Mouse (Mus musculus) regulatory T cell (primary cell): ENCODE data around the gene Togaram1.

Source experiments
- in situ Hi-C: fragments of 300-600 bp; cut with MboI, MseI; formaldehyde crosslinking; loops from one replicate; pipeline ENCODE4 v1.15.1; 2025; ENCODE audit warnings: high pct_unique_total_duplicates

Togaram1 gene

DNA sequence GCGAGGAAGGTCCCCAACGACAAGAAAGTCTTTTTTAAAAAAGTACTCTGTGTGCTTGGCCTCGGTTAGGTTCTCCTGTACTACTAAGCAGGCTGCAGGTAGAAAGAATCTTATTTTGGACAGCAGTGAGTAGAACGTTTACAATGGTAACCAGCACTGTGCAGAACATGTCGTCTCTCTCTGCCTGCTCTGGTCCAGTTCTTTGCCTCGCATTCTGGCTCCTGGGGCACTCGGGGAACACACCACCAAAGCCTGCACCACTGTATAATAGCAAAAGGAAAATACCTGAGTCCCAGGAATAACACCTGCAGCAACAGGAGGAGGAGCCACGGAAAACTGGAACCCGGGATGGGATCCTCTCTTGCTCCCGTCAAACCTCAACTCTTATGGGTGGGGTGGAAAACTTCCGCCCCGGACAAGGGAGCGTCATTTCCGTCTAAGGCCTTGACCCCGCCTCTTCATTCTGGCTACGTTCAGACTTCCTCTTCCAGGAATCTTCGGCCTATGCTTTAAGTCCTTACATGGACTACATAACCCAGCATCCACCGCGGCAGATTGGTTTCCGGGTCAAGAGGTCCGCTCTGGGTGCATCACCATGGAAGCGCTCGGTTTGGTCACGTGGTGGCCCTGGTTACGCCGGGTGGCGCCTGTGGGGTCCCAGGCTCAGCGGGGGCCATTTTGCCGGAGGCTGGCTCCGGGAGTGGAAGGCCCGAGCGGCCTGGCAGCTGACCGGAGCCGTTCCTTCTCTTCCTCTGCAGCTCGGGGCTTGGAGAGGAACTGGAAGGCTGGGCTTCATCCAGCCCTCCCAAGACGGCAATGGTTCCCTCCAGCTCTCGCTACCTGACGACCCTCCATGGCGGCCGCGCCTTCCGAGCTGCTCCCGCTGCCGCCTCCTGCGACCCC is at the start of gene Togaram1, which contains the start of gene Klhl28:
Togaram1 (plus strand) TSS at position 681 of the 903 bp plus-strand sequence.
Klhl28 (minus strand) TSS at position 411 of the 903 bp plus-strand sequence.
- in situ Hi-C loops, result loop anchor here (5.0 kb wide), 1 partner anchor 107 kb away; the partner anchor contains the start of gene Fkbp3

DNA sequence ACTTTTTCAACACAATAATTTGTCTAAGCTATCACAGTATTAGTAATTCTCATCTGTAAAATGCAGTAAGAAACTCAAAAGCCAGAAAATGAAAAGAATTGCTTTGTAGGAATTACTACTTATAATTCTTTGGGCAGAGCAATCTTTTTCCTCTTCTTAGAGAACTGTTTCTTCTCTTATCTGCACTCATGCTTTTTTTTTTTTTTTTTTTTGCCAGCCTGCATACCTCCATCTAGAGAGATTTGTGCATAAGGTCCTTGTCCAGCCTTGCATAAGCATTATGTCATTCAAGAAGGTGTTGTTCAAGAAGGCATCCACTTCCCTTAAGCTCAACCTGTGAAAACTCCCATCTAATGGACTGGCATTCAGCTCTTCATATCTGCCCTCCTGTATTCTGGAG is 48.9 kb upstream of the Togaram1 start:
- in situ Hi-C loops, result no loop called here

DNA sequence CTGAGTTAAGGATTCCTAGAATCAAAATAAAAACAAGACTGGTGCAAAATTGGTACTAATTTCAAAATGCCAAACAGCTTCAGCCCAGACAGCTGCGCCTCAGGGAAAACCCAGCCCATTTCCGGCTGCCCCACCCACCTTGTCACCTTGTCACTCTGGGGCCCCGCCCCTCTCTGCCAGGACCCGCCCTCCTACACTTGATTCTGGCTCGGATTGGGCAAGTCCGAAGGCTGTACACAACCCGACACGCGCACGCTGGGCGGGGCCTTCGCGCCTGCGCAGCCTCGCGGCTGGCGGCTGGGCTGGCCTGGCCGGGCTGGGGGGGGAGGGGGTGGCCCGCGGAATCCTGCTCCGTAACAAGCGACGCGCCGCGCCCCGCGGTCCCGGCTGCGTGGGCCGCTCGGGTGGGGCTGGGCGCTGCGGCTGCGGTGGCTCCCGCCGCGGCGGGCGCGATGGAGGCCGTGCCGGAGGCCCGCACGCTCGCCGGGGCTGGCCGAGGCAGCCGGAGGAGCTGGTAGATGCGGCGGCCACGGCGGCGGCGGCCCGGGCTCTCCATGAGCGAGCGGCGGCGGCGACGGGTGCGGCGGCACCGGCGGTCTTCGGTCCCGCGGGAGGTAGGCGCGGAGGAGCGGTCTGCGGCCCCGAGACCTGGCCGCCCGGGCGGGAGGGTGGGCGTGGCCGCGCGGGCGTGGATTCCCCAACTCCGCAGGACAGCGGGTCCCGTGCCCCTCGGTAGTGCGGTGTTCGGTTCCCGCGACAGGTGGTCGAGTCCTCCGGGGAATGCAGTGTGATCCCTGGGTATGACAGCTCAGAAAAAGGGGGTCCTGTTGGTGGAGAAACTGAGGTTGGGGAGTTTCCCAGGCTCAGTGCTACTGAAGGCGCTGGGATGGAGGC is 47.8 kb upstream of the Togaram1 start, which contains the start of gene Gm527:
Gm527 (plus strand) TSS at position 329 of the 894 bp plus-strand sequence.
- in situ Hi-C loops, result no loop called here

DNA sequence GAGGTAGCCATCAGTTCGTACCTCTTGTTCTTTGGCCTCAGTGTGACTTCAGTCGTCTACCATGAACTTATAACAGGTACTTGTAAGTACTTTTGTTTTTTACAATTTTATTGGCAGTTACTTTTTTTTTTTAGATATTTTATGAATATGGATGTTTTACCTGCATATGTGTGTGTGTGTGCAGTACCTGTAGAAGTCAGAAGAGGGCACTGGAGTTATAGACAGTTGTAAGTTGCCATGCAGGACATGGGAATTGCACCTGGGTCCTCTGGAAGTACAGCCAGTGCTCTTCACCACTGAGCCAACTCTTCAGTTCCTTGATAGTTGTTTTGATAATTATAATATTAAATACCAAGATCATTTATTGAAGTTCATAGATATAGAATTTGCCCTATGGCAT is 28.1 kb upstream of the Togaram1 start:
- in situ Hi-C loops, result no loop called here

DNA sequence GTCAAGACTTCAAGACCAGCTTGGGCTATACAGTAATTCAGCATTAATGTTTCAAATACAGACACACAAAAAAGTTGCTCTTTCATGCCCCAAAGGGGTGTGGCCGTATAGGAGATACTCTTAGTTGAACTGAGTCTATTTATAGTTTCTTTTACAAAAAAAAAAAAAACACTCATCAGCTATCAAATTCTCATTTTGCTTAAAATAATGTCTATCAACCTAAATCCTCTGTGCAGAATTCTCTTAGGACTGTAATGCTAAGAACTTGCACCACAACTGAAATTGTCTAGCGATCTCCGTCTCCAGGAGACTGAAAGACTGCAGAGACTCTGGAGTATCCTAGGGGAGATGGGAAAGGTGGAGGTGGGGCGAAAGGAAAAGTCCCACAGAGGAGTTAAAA is 1.0 kb upstream of the Togaram1 start:
- in situ Hi-C loops, result no loop called here

DNA sequence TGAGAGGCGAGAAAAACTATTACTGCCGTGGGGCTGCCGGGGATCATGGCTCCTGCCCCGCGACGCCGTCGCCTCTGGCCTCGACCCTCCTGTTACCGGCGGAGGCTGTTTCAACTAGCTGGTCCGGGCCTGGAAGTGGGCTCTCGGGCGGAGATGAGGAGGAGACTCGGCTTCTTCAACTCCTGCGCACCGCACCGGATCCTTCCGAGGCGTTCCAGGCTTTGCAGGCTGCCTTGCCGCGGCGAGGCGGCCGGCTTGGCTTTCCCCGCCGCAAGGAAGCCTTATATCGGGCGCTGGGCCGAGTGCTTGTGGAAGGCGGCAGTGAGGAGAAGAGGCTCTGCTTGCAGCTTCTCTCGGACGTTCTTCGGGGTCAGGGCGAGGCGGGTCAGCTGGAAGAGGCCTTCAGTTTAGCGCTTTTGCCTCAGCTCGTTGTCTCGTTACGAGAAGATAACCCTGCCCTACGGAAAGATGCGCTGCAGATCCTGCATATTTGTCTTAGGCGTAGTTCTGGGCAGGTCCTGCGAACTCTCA is 562 bp downstream of the Togaram1 start:
- in situ Hi-C loops, result loop anchor here (5.0 kb wide), 1 partner anchor 106 kb away; the partner anchor contains the start of gene Fkbp3

DNA sequence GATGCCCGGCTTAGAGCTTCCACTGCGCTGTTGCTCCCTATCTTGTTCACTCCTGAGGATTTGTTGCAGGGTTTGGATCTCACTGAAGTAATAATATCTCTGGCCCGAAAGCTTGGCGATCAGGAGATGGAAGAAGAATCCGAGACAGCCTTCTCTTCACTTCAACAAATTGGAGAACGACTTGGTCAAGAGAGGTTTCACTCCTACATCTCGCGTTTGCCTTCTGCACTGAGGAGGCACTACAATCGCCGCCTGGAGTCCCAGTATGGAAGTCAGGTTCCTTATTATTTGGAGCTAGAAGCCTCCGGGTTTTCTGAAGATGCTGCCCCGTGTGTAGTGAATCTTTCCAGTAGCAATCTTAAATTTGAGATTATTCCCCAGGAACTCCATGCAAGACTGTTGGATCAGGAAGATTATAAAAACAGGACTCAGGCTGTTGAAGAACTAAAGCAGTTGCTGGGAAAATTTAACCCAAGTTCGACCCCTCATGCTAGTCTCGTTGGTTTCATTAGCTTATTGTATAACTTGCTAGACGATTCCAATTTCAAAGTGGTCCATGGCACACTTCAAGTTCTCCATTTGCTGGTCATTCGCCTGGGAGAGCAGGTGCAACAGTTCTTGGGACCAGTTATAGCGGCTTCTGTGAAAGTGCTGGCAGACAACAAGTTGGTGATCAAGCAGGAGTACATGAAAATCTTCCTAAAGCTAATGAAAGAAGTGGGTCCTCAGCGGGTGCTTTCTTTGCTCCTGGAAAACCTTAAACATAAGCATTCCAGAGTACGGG is 1.2 kb downstream of the Togaram1 start:
- in situ Hi-C loops, result loop anchor here (5.0 kb wide), 1 partner anchor 105 kb away; the partner anchor contains the start of gene Fkbp3

DNA sequence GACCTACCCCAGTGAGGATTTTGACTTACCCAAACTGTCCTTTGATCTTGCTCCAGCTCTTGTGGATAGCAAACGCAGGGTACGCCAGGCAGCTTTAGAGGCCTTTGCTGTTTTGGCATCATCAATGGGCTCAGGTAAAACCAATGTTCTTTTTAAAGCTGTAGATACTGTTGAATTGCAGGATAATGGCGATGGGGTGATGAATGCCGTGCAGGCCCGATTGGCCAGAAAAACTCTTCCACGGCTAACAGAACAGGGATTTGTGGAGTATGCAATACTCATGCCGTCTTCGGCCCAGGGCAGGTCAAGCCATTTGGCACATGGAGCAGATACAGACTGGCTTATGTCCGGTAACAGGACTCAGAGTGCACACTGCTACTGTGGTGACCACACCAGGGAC is 1.9 kb downstream of the Togaram1 start:
- in situ Hi-C loops, result loop anchor here (5.0 kb wide), 1 partner anchor 105 kb away; the partner anchor contains the start of gene Fkbp3

DNA sequence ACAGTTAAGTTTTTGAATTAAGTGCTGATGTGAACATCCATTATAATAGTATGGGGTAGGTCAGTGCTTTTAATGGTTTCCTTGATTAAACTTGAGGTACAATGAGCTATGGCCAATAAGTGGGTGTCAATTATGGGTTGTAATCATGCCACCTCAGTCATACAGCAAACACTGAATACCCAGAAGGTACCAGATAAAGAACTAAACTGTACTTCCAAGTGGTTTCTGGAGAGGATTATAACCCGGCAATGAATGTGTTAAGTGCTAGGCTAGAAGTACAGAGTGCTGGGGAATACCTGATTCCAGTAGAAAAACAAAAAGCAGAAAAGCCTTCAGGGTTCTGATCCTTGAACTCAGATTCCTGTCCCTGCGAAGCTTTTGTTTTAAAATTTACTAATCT is 2.5 kb downstream of the Togaram1 start:
- in situ Hi-C loops, result loop anchor here (5.0 kb wide), 1 partner anchor 104 kb away; the partner anchor contains the start of gene Fkbp3

DNA sequence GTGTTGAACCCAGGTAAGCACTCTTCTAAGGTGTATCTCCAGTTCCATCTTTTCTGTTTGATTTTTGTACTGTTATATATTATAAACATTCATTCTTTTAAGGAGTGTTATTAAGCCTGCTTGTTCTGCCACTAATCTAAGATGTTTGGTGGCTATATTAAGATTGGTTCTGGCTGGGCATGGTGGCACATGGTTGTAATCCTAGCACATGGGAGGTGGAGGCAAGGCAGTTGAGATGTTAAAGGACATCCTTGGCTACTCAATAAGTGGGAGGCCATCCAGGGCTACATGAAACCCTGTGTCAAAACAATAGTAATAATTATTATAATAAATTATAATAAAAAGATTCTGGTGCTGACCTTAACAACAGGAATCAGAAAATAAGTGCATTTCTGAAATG is 5.8 kb downstream of the Togaram1 start:
- in situ Hi-C loops, result no loop called here

DNA sequence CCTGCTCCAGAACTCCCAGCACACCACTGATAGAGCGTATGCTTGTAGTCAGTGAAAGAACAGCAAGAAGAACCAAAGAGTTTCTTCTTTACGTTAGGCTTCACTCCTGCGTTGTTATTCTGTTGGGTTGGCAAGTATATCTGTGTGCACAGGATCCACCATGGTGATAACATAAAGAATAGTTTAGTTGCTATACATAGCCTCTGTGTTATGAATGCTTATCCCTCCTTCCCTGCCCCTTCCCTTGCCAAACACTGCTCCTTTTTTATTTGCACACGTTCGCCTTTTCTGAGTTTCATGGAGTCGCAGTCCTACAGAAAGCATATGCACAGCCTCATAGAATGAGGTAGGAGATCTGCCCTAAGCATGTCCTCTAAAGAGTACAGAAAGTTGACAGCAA is 6.5 kb downstream of the Togaram1 start:
- in situ Hi-C loops, result no loop called here

DNA sequence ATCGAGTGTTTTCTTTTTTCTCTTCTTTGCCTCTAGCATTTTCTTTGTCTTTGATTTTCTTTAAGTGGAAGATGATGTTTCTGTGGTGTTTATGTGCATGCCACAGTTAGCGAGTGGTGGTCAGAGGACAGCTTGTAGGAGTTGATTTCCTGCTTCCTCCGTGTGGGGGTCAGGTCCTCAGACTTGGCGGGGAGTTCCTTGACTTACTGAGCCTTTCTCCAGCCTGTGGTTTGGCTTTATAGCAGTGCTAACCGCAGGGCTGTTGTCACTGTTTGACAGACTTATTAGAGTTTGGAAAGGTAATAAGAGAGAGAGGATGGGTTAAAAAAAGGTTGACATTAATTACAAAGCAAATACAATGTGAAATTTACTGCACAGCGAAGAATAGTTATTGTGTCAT is 10.0 kb downstream of the Togaram1 start:
- in situ Hi-C loops, result no loop called here

DNA sequence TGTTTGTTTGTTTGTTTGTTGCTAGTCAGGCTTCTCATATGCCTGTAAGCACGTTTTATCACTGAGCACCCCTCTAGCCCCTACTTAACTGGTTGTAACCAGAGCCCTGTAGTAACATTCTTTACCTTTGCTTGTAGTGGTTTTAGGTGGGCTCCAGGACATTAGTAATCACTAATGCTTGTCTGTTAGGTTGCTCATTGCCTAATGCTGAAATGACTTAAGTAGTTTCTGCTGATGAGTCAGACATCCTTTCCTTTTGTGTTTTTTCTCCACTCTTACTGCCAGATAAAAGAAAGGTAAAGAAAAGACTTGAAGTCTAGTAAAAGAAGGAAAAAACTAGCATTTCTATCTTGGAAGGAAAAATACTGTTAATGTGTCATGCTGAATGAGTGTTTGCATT is 10.6 kb downstream of the Togaram1 start:
- in situ Hi-C loops, result no loop called here

DNA sequence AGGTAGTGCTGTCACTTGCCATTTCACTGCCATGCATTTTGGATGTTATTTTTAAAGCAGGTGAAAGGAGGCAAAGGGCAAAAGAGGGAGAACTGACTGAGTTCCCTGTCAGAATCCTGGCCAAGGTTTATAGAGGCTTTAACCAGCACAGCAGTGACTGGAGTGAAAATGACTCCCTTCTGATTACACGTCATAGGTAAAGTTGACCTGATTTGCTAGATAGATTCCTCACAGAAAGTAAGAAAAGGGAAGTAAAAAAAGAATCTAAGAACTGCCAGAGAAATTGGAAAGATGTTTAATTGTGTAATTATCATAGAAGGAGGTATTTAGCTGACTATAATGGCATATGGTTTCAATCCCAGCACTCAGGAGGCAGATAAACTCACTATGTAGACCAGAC is 11.9 kb downstream of the Togaram1 start:
- in situ Hi-C loops, result no loop called here

DNA sequence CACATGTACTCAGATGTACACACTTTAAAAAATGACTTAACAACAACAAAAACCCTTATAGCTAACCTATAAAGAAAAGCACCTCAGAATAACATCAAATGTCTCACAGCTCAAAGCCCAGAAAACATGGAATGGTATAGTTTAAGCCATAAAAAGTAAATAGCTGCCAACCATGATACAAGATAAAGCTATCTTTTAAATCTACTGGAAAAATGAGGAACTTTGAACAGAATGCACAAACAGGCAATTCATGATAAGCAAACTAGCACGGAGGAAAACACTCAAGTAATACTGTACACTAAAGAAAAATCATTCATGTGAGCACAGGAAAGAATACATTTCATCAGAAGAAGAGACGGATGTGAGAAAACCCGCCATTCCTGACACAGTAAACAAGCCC is 42.1 kb downstream of the Togaram1 start:
- in situ Hi-C loops, result no loop called here

DNA sequence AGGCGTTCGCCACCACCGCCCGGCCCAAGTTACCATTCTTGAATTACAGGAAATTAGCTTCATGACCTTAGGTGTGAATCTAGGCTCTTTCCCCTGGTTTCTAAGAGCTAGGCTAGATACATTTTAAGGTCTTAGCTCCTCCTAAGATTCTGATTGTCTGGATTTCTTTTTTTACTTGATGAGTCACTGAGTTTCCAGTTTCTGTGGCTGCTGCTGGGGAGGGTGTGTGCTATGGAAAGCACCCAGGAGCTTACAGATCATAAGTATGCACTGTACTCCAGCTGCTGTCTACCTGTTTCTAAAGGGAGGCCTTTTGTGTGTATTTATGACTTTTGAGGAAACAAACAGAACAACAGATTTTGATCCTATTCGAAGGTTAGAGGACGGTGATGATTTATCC is 57.2 kb downstream of the Togaram1 start:
- in situ Hi-C loops, result no loop called here

DNA sequence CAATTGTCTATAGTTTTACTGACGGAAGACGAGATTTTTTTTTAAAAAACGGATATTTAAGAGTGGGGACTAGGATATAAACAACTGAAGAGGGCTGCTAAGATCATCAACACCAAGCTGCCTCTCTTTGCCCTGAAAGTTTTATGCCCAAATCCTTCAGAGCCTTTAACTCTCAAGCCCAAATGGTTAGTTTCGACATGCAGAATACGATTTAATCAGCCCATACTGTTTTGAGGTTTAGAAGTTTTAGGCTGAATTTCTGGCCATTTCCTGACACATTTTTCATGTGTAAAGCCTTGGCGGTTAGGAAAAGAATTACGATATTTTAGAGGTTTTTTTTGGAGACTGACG is 70.2 kb downstream of the Togaram1 start:
- in situ Hi-C loops, result no loop called here

DNA sequence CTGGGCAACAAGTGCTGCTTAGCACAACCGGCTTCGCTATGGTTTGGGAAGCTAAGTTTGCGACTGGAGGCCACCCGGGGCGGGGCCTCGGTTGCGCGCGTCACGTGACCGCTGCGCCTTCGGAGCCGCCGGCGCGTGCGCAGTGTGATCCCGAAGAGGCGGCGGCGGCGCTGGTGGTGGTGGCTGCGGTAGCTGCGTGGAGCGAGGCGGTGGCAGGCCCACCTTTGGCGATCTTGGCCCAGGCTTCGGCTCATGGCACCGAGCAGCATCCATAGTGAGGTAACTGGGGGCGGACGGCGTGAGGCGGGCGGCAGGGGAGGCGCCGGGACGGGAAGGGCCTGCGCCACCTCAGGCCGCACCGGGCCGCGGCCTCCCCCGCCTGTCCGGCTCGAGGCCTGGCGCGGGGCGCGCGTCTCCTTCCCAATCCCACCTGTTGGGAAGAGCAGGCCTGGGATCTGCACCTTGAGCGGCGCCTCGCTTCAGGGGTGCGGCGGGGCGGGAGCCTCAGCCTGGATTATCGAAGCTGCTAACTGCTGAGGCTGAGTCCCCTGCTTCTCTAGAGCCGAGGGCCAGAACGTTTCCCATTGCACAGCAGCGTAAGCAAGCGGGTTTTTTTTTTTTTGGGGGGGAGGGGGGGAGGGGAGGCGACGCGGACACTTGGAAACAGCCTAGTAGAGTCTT is 70.7 kb downstream of the Togaram1 start, which contains the start of gene Prpf39:
Prpf39 (plus strand) TSS at position 144 of the 681 bp plus-strand sequence.
- in situ Hi-C loops, result no loop called here

DNA sequence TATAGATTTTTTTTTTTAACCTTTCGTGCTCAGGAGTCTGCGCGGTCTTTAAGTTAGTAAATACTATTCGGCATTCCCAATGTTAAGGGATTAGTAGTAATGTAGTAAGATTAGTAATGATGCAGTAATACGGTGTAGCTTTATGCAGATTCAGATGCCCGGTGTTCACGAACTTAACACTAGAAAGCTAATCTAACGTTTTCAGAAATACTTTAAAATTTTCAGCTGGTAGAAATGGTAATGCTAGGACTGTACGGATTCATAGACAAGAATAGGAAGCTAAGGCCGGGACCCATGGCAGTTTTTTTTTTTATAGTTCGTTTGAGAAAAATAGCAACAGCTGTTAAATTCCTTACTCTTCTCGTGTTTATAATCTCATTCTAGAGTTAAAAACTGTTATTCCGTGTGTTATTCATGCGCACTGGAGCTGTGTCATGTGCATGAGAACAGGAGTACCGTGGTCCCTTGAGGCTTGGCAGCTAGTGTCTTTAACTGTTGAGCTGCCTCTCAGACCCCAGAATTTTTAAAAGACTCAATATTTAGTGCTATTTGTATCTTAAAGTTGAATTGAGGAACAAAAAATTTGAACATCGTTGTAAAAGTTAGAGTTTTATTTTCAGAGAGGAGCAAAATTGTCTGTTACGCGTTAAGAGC is 71.4 kb downstream of the Togaram1 start:
- in situ Hi-C loops, result no loop called here

DNA sequence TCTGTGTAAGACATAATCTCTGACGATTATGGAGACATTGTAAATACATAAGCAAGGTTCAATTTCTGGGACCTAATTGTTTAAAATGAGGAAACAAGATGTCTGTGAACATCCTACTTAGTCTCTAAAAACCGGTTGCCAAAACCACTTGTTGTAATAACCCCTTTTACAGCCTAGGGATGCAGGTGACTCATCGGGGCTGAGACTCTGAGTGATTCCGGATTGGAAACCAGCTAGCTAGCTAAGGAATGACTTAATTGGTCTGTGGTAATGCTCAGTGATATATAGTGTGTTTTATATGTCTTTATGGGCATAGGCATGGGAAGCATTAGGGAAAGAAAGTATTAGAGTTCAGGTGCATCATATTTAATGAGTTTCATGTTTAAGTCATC is 71.9 kb downstream of the Togaram1 start:
- in situ Hi-C loops, result no loop called here
